Comparison of ENCODE assay signal across 7 mouse cellular contexts in the genomic region with DNA sequence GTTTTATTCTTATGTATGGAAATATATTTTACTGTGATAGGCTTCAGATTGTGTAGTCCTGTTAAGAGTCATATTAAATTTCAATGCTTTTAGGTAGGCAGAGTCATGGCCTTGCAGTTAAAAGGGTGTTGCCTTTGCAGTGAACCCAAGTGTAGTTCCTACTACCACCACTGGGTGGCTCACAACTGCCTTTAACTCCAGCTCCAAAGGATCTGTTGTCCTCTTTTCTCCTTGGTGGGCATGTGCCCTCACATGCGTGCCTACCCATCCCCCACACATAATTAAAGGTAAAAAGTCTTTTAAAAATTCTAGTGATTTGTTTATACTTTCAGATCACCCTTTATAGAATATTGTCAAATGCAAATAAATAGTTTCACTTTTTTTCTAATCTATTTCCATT. TPM values are rescaled to one million over a fixed set of nuclear protein-coding genes. Genes with fewer than 3 reads are reported as not detected.
DNase-seq lines count a peak whose midpoint lies in the region; ATAC-seq lines count a peak whose summit lies in the region.

No protein-coding gene starts in this region.

- H3K4me3 ChIP-seq in midbrain, embryonic 14.5 days (replicated peaks; ENCODE audit: low read depth, low read length) = no peak overlapping the region

- H3K4me1 ChIP-seq in midbrain, embryonic 14.5 days (ENCODE audit: control insufficient read depth, insufficient read depth, low read length) = no peaks in the 10 kb centered on the region

- ATAC-seq in midbrain, embryonic 14.5 days (ENCODE audit: low FRiP score, low TSS enrichment) = peak; percentile 59

- WGBS in midbrain, embryonic 14.5 days = 8% methylated on average over 1 of the region's 1 CpGs

- no peak overlapping the region for H3K4me2 ChIP-seq in midbrain, embryonic 14.5 days (ENCODE audit: low read length)

- no peaks in the 10 kb centered on the region for H3K27me3 ChIP-seq in midbrain, embryonic 14.5 days (ENCODE audit: control insufficient read depth, insufficient read depth, low read length)

- peak; percentile 16 for DNase-seq in WW6 (ENCODE audit: low read depth, low spot score)
- peak; percentile 72 for DNase-seq in cerebellum, adult 8-10 months
- peak; percentile 51 to 92 for DNase-seq in frontal cortex, adult 2 months (ENCODE audit: extremely low spot score in 1 of 2, low spot score in 1 of 2)
- peak; percentile 44 for DNase-seq in hindlimb bud, embryonic 11.5 days (ENCODE audit: extremely low spot score, low read depth, low spot score)
- DNase-seq in left cerebral cortex, postnatal 10 days (ENCODE audit: extremely low spot score in 1 of 2, low spot score in 2 of 2) = peak; percentile 63 to 81
- peak; percentile 90 for DNase-seq in midbrain, embryonic 14.5 days
- peak; percentile 30 to 70 for DNase-seq in spleen, adult 18-20 months

- H3K9ac ChIP-seq in midbrain, embryonic 14.5 days (replicated peaks; ENCODE audit: low read length) = no peak overlapping the region

- H3K27ac ChIP-seq in midbrain, embryonic 14.5 days (replicated peaks; ENCODE audit: low read depth, low read length) = no peak overlapping the region

- H3K9me3 ChIP-seq in midbrain, embryonic 14.5 days (ENCODE audit: control insufficient read depth, low read length) = no peaks in the 10 kb centered on the region

- peaks cover 9% of the 10 kb centered on the region; the same call in 1 of the 2 replicates for H3K36me3 ChIP-seq in midbrain, embryonic 14.5 days (ENCODE audit: control insufficient read depth, insufficient read depth, low read length)

- intact Hi-C loops in left cerebral cortex, postnatal 10 days (cut with DNase I) = no loop called here

RNA-seq across cellular contexts. Expression of gene Btla, which starts 31.5 kb away (rescaled TPM):
- 0.69 and 0.80 TPM in 2 replicates for polyA plus RNA-seq in frontal cortex, adult 2 months (2012; rRNA removed)
- total RNA-seq in left cerebral cortex, postnatal 10 days (2021) = under 1 TPM; 0.17 to 0.28 TPM
- polyA plus RNA-seq in midbrain, embryonic 14.5 days (2014; fragmentation: Nextera tagmentation; extraction: Ambion mirVana) = 0.11 and 0.16 TPM in 2 replicates

RNA-seq across cellular contexts. Expression of gene Atg3, which starts 34.0 kb away (rescaled TPM):
- polyA plus RNA-seq in frontal cortex, adult 2 months (2012; rRNA removed) = 34.4 and 39.3 TPM in 2 replicates
- 10 to 100 TPM; 44.3 to 46.1 TPM for total RNA-seq in left cerebral cortex, postnatal 10 days (2021)
- polyA plus RNA-seq in midbrain, embryonic 14.5 days (2014; fragmentation: Nextera tagmentation; extraction: Ambion mirVana) = 44.6 and 46.6 TPM in 2 replicates

RNA-seq across cellular contexts. Expression of gene Slc35a5, which starts 34.1 kb away (rescaled TPM):
- polyA plus RNA-seq in frontal cortex, adult 2 months (2012; rRNA removed) = 24.5 and 28.2 TPM in 2 replicates
- total RNA-seq in left cerebral cortex, postnatal 10 days (2021) = 10 to 100 TPM; 54.2 to 54.9 TPM
- 24.0 and 29.8 TPM in 2 replicates for polyA plus RNA-seq in midbrain, embryonic 14.5 days (2014; fragmentation: Nextera tagmentation; extraction: Ambion mirVana)

Comparison
In these comparisons a context has a peak if more than half of its experiments do, and no peak if none do; other contexts are left out.
1. DNase-seq: peak in every context shown above with its lines; median percentile 90 in midbrain, embryonic 14.5 days; 72 in cerebellum, adult 8-10 months; 72 in left cerebral cortex, postnatal 10 days; 72 in frontal cortex, adult 2 months; 50 in spleen, adult 18-20 months; 44 in hindlimb bud, embryonic 11.5 days; 16 in WW6.